Mouse (Mus musculus) gastrocnemius, postnatal 10 days (tissue): ENCODE results near the gene Car11. TPM values are rescaled to one million over a fixed set of nuclear protein-coding genes. Genes with fewer than 3 reads are reported as not detected.
A peak's percentile ranks its signal among the peaks of the same experiment; 100 is the strongest.

Experiments
- DNase-seq: peaks from one replicate; pipeline ENCODE4 v3.0.0; 2021; ENCODE audit warnings: mixed read lengths
- total RNA-seq, 2 experiments: library from RNA; stranded (reverse); gene quantifications; 2 replicates each; pipeline ENCODE4 v1.2.3; 2021

The Car11 gene
- total RNA-seq, 2 experiments from 2014 or later = 3.4 to 3.9 TPM

GRCm38 (mm10) chr7:45723301-45723700 is 23.7 kb downstream of the Car11 start:
- no peak for DNase-seq

DNA sequence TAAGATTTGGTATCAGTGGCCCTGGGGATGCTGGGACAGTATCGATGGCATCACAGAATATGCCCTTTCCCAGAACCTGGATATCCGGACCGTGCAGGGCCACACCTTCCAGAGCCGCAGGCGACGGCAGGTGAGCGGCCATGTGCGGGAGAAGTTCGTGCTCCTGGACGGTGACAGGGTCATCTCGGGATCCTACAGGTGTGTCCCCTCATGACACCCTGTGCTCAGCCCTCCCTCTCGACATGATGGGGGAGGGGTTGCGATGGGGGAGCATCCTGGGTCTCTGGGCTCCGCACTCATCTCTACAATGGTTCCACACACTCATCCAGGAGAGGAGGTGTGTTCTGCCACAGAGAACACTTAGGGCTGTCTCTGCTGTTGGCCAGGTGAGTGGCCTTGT is 24.1 kb downstream of the Car11 start:
- no peak for DNase-seq

- DNase-seq = no peak
Observed at GRCm38 (mm10) chr7:45725151-45725550, 25.5 kb downstream of the Car11 start.

DNA sequence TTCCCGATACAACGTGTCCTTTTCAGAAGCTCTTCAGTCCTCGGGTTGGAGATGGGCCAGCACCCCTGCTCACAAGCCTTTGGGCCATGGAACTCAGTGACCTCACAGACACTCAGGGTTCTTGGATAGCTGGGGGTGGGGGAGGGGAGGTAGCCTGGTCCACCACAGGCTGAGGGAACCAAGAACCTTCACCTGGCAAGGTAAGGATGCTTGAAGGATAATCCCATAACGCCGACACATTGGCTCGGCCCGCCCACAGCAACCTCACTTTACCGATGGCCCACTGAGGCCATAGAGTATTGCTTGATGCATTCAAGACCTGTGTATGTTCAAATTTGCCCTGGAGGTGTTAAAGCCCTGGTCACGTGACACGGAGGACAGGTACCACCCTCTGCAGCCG is 26.1 kb downstream of the Car11 start, which contains the start of gene Spaca4:
TSS of gene Spaca4 (minus strand) at position 101 of the 400 bp plus-strand sequence.
- no peak for DNase-seq

GRCm38 (mm10) chr7:45726419-45726818 is 26.8 kb downstream of the Car11 start:
- no peak for DNase-seq

GRCm38 (mm10) chr7:45727625-45728024 is 28.0 kb downstream of the Car11 start:
- no peak for DNase-seq

DNA sequence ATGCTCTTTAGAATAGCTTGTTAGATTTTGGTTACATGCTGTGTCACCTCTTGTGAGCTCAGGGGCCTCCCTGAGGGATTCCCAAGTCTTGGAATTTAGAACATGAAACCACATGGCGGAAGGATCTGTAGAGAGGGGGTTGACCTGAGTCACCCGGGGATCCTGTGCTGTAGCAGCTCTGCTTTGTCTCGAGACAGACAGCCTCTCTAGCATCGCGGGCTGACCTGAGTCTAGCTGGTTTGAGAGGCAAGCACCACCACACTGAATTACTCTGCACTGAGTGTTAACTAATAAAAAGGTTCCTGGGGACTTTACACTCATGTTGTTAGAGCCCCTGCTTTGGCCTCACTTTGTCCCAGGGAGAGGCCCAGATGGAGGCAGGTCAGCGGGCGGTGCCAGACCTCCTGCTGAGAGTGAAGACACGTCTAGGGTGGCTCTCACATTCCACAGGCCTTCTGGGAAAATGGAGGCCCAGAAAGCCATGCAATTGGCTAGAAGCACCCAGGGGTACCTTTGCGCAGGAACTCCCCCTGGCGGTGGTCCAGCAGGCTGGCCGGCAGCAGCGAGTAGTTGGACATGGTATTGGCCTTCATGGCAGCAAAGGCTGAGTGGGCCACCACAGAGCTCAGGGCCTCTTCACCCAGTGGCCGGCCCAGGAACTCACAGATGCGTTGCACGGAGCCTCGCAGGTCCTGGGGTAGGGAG is 31.2 kb downstream of the Car11 start:
- DNase-seq = peak; percentile 42

GRCm38 (mm10) chr7:45733477-45733876 is 33.8 kb downstream of the Car11 start:
- no peak for DNase-seq

DNA sequence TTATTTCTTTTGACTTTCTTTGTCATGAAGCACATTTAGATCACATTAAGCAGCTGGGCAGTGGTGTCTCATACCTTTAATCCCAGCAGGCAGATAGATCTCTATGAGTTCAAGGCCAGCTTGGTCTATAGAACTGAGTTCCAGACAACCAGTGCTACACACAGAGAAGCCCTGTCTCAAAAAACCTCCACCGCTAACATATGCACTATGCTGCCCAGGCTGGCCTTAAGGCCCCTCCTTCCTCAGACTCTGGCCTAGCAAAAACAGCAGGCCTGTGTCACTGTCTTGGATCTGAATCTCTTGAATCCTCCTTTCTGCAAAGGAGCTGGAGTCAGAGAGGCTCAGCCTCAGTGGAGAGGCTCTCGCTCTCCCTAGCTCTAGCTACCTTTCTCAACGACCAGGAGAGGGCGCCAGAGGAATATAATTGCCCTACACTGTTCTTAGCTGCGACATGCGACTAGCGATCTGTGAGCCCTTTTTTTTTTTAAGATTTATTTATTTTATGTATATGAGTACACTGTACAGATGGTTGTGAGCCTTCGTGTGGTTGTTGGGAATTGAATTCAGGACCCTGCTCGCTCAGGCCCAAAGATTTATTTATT is 39.6 kb downstream of the Car11 start:
- peak; percentile 79 for DNase-seq

GRCm38 (mm10) chr7:45739820-45740219 is 40.2 kb downstream of the Car11 start:
- DNase-seq = no peak

- DNase-seq = no peak
Observed at GRCm38 (mm10) chr7:45741308-45741707, 41.7 kb downstream of the Car11 start.

DNA sequence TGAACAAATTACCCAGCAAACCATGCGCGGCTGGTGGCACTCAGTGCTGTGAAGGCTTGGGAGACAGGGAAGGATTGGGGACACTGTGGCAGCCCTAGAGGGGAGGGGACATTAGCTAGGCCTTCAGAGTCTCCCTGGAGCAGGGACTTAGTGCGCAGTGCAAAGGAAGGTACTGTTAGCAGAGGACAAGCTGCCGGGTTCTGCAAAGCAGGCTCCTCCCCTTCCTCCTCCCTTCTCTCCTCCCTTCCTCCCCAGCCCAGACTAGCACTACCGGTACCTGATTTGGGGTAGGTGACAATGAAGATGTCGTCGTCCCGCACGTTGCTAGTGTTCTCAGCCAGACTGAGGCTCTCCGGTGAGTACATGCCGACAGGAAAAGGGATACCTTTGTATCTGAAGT is 42.1 kb downstream of the Car11 start:
- no peak for DNase-seq

- DNase-seq = no peak
Observed at GRCm38 (mm10) chr7:45742338-45742737, 42.7 kb downstream of the Car11 start.

DNA sequence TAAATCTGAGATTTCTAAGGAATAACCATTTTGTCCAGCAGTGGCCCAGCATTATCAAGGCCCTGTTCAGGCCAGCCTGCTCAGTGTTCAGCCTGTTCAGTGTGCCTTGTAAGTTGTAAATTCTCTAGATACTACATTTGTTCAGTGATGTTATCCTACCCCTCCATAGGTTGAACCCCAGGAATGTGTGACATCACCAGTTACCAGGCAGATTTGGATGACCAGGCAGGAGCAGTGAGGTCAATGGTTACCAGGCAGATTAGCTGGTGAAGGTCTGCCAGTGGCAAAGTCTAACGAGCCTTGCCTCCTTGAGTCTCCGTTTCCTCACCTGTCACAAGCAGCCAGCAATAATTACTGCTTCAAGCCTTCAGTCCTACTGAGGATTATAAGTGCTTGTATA is 44.7 kb downstream of the Car11 start:
- peak; percentile 79 for DNase-seq

DNA sequence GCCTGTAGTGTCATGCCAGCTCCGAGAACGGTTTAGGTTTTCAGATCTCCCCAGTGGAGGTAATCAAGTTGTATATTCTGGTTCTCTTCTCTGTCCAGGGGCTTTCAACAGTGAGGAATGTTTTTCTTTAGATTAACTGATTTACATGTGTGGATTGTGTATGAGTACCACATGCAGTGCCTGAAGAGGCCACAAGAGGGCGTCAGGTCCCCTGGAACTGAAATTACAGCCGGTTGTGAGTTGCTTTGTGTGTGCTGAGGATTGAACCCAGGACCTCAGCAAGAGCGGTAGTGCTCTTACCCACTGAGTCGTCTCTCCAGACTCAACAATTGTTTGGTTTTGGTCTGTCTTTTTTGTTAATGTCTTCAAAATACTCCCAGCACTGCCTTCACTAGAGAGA is 46.9 kb downstream of the Car11 start:
- no peak for DNase-seq

DNA sequence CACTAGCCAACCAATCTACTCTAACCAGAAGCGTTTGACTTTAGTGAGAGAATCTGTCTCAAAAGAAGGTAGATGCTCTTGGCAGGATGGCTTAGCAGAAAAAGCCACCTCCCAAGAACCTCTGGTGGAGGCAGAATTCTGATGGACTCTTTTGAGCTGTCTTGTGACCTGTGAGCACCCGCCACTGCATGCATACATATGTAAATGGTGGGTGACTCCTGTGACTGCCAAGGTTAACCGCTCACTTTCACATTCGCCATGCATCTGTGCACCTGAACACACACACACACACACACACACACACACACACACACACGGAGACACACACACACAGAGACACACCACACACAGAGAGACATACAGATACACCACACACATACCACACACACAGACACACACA is 47.8 kb downstream of the Car11 start:
- no peak for DNase-seq

DNA sequence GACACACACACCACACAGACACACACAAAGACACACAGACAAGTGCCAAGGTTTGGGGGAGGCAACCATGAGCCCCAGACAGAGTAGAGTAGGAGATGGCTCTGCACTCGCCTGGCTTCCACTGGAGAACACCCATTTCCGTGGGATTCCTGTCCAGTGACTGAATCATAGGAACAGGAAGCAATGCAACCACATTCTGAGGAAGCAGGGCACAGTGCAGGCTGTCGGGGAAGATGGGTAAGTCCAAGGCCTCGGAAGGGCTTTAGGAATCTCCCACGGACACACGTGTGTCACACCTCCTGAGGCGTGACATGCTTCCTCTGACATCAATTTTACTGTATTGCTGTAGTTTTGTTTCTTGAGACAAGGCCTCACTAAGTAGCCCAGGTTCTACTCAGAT is 48.5 kb downstream of the Car11 start:
- no peak for DNase-seq

- no peak for DNase-seq
Observed at GRCm38 (mm10) chr7:45749401-45749800, 49.8 kb downstream of the Car11 start.

- no peak for DNase-seq
Observed at GRCm38 (mm10) chr7:45750162-45750561, 50.5 kb downstream of the Car11 start.

Other genes starting within 250 kb of the Car11 start
- gene Ftl1, start 240.0 kb upstream of the Car11 start, total RNA-seq = 100 to 1,000 TPM; 173 to 194 TPM
- 10 to 100 TPM; 29.4 to 29.6 TPM for gene Bax, start 232.9 kb upstream of the Car11 start, total RNA-seq
- not detected for gene Tulp2, start 218.0 kb upstream of the Car11 start, total RNA-seq
- 1 to 10 TPM; 3.8 to 6.4 TPM for gene Gm45808, start 213.0 kb upstream of the Car11 start, total RNA-seq
- gene Dhdh, start 211.0 kb upstream of the Car11 start, total RNA-seq = 1 to 10 TPM; 8.8 to 9.5 TPM
- gene Nucb1, start 189.4 kb upstream of the Car11 start, total RNA-seq = 100 to 1,000 TPM; 121 to 137 TPM
- 10 to 100 TPM; 16.3 to 16.9 TPM for gene Ppp1r15a, start 173.6 kb upstream of the Car11 start, total RNA-seq
- 10 to 100 TPM; 14.8 to 16.3 TPM for gene Plekha4, start 173.5 kb upstream of the Car11 start, total RNA-seq
- gene Hsd17b14, start 144.9 kb upstream of the Car11 start, total RNA-seq = under 1 TPM in 1 of 2 experiments, not detected in 1; 0.19 TPM
- gene Bcat2, start 129.7 kb upstream of the Car11 start, total RNA-seq = 10 to 100 TPM; 24.0 to 25.2 TPM
- not detected for gene Fgf21, start 84.4 kb upstream of the Car11 start, total RNA-seq
- not detected for gene Fut1, start 82.6 kb upstream of the Car11 start, total RNA-seq
- gene Izumo1, start 78.0 kb upstream of the Car11 start, total RNA-seq = under 1 TPM in 1 of 2 experiments, not detected in 1; 0.38 TPM
- 10 to 100 TPM; 17.2 to 19.7 TPM for gene Rasip1, start 72.4 kb upstream of the Car11 start, total RNA-seq
- 100 to 1,000 TPM; 105 to 131 TPM for gene Mamstr, start 59.9 kb upstream of the Car11 start, total RNA-seq
- under 1 TPM in 1 of 2 experiments, not detected in 1; 0.11 TPM for gene Fut2, start 33.4 kb upstream of the Car11 start, total RNA-seq
- under 1 TPM; 0.75 to 0.77 TPM for gene Ntn5, start 15.8 kb upstream of the Car11 start, total RNA-seq
- gene Sec1, start 5.4 kb upstream of the Car11 start, total RNA-seq = under 1 TPM in 1 of 2 experiments, not detected in 1; 0.21 TPM
- gene Dbp, start 5.2 kb downstream of the Car11 start, total RNA-seq = 10 to 100 TPM; 35.9 to 37.9 TPM
- 100 to 1,000 TPM; 793 to 822 TPM for gene Rpl18, start 15.6 kb downstream of the Car11 start, total RNA-seq
- gene Sphk2, start 18.2 kb downstream of the Car11 start, total RNA-seq = 10 to 100 TPM; 11.8 to 13.8 TPM
- gene Fam83e, start 21.4 kb downstream of the Car11 start, total RNA-seq = under 1 TPM; 0.12 to 0.45 TPM
- gene Spaca4, start 26.0 kb downstream of the Car11 start, total RNA-seq = not detected
- under 1 TPM; 0.52 to 0.80 TPM for gene Lmtk3, start 83.9 kb downstream of the Car11 start, total RNA-seq
- not detected for gene Sult2b1, start 84.8 kb downstream of the Car11 start, total RNA-seq
- gene Cyth2, start 114.7 kb downstream of the Car11 start, total RNA-seq = 10 to 100 TPM; 45.3 to 45.4 TPM
- under 1 TPM; 0.36 to 0.45 TPM for gene Kcnj14, start 124.9 kb downstream of the Car11 start, total RNA-seq
- gene Grwd1, start 131.1 kb downstream of the Car11 start, total RNA-seq = 10 to 100 TPM; 14.8 to 15.4 TPM
- 10 to 100 TPM; 73.5 to 74.7 TPM for gene Kdelr1, start 172.9 kb downstream of the Car11 start, total RNA-seq
- gene Grin2d, start 178.5 kb downstream of the Car11 start, total RNA-seq = 1 to 10 TPM in 1 of 2 experiments, under 1 TPM in 1; 0.80 to 1.2 TPM
- under 1 TPM in 1 of 2 experiments, not detected in 1; 0.35 TPM for gene Syngr4, start 196.9 kb downstream of the Car11 start, total RNA-seq
- gene Tmem143, start 197.1 kb downstream of the Car11 start, total RNA-seq = 10 to 100 TPM; 42.3 to 47.7 TPM
- 10 to 100 TPM; 34.8 to 55.7 TPM for gene Emp3, start 221.6 kb downstream of the Car11 start, total RNA-seq
- gene Ccdc114, start 224.2 kb downstream of the Car11 start, total RNA-seq = 1 to 10 TPM; 1.1 to 1.6 TPM